9 mouse cellular contexts compared by ENCODE assay signal in the genomic region with DNA sequence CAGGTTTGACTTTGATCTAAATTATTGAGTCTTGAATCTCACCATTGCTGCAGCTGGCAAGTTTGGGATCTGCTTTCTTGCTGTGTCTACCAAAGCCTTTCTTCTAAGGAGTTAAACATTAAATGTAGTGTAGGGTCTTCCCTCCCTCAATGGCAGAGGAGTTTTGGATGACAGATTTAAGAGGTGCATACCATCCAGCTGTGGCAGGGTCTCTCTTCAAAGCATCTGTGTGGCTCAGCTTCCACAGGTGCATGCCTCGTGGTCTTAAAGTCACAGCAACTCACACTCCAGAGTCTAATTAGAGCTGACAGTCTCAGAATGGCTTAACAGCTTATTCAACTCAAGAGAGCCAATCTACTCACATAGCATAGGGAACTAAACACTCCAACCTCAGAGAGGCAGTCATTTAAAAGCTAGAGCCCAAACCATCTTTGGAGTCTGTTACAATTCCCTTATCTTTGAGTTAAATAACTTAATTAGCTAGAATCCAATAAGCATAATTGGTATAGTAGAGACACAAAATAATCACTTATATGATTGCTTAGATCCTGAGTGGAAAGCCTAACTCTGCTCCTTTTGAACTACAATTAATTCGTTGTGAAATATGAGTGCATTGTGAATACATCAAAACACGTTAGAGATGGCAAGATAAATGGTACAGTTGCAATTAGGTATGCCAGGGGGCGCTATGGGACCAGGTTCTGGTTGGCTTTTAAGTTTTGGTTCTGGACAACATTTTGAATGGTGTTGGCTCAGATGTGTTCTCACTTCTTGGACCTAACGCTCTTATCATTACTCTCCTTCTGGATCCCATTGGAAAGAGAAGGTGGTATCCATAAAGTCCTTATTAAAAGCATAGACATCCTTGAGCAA. TPM values are rescaled to one million over a fixed set of nuclear protein-coding genes. Genes with fewer than 3 reads are reported as not detected.
DNase-seq lines count a peak whose midpoint lies in the region; TF ChIP-seq lines count a peak whose summit lies in the region.
"Had no signal": no experiment of that assay in that cellular context is flagged by ENCODE, and none has a peak within 500 bp of the region (broad histone marks: within the 10 kb centered on the region; RNA-seq: fewer than 3 reads in every experiment).

No protein-coding gene starts in this region.

- H3K9ac ChIP-seq in MEL (ENCODE audit: control insufficient read depth, low read depth, low read length, poor library complexity, severe bottlenecking): no peak overlapping the region
- H3K9ac ChIP-seq: liver, embryonic 15.5 days had no signal

- peak; percentile 83 for TF ChIP-seq RAD21 in MEL (IDR thresholded peaks at IDR 0.05; ENCODE audit: low read depth, low read length)

- no peaks in the 10 kb centered on the region for H3K36me3 ChIP-seq in MEL (ENCODE audit: control insufficient read depth in 1 of 2, insufficient read depth in 2 of 2, low read length in 2 of 2)
- H3K36me3 ChIP-seq: liver, embryonic 15.5 days had no signal

- TF ChIP-seq CTCF in MEL (IDR thresholded peaks at IDR 0.05 in 2 of 3, conservative IDR thresholded peaks at IDR 0.05 in 1 of 3; ENCODE audit: control insufficient read depth in 1 of 3, insufficient read depth in 1 of 3, low read depth in 2 of 3, low read length in 3 of 3, poor library complexity in 1 of 3, severe bottlenecking in 1 of 3): peak; percentile 63 to 81 (median 71)

- no peak overlapping the region for H3K4me3 ChIP-seq in MEL (ENCODE audit: control insufficient read depth in 1 of 2, insufficient read depth in 1 of 2, low read depth in 2 of 2, low read length in 2 of 2)
- H3K4me3 ChIP-seq: liver, embryonic 15.5 days had no signal

- H3K27ac ChIP-seq in MEL (ENCODE audit: control insufficient read depth, low read depth, low read length): no peak overlapping the region
- H3K27ac ChIP-seq: liver, embryonic 15.5 days had no signal

- TF ChIP-seq EP300 in MEL (IDR thresholded peaks at IDR 0.05; ENCODE audit: low read depth in 1 of 2, low read length in 2 of 2): no peak

- DNase-seq in layer of hippocampus, adult 9-11 months: peak; percentile 13
- no peak for DNase-seq in layer of hippocampus, adult 9-10 months (ENCODE audit: low spot score)
- DNase-seq in MEL (ENCODE audit: low read depth, low spot score): peak; percentile 64
- peak; percentile 53 to 57 for DNase-seq in cerebellum, adult 18-20 months
- DNase-seq in heart, postnatal 36 days: peak; percentile 36 to 63
- DNase-seq in lung, postnatal 10 days: peak; percentile 63
- DNase-seq in thymus, postnatal 0 days (ENCODE audit: low spot score): peak; percentile 47
- no peak for DNase-seq in neural tube, embryonic 10.5 days (ENCODE audit: extremely low spot score, low spot score)

- no peak for TF ChIP-seq POLR2A in MEL (IDR thresholded peaks at IDR 0.05; ENCODE audit: control insufficient read depth in 1 of 2, insufficient read depth in 1 of 2, low read depth in 1 of 2, low read length in 2 of 2, poor library complexity in 1 of 2)

- no peaks in the 10 kb centered on the region for H3K79me2 ChIP-seq in MEL (ENCODE audit: control insufficient read depth, insufficient read depth, low read length, poor library complexity)

- no peaks in the 10 kb centered on the region for H3K9me3 ChIP-seq in MEL (replicated peaks; ENCODE audit: insufficient read depth, low read length)
- H3K9me3 ChIP-seq: liver, embryonic 15.5 days had no signal

- no peaks in the 10 kb centered on the region for H3K4me1 ChIP-seq in MEL (ENCODE audit: control insufficient read depth in 1 of 2, insufficient read depth in 2 of 2, low read length in 2 of 2)
- H3K4me1 ChIP-seq: liver, embryonic 15.5 days had no signal

- H3K27me3 ChIP-seq in MEL (ENCODE audit: control insufficient read depth in 1 of 2, insufficient read depth in 2 of 2, low read length in 2 of 2): peaks cover 3 to 5% of the 10 kb centered on the region in 2 experiments
- H3K27me3 ChIP-seq: liver, embryonic 15.5 days had no signal

- intact Hi-C loops in heart, postnatal 36 days (cut with DNase I): loop anchor here (5.0 kb wide), 1 partner anchor 252 kb away; no protein-coding TSS in a partner anchor

TF ChIP-seq in MEL, 35 proteins besides CTCF, POLR2A, EP300 and RAD21:
- TF ChIP-seq SIN3A (IDR thresholded peaks at IDR 0.05; ENCODE audit: low read length) (0 out of 2 replicates have a peak, but pooled peaks have one; percentile 35), UBTF (IDR thresholded peaks at IDR 0.05; ENCODE audit: borderline replicate concordance, insufficient read depth, low read depth, low read length) (no peak), JUND (IDR thresholded peaks at IDR 0.05; ENCODE audit: low read depth, low read length) (no peak), GATA1 (IDR thresholded peaks at IDR 0.05; ENCODE audit: low read depth, low read length) (peak; percentile 48; the same call in 1 of the 2 replicates), BHLHE40 (IDR thresholded peaks at IDR 0.05; ENCODE audit: borderline replicate concordance, low read depth, low read length) (no peak), ELF1 (IDR thresholded peaks at IDR 0.05; ENCODE audit: low read depth, low read length) (no peak), MYC (IDR thresholded peaks at IDR 0.05; ENCODE audit: low read depth, low read length) (peak; percentile 52; the same call in 1 of the 2 replicates), ETS1 (IDR thresholded peaks at IDR 0.05; ENCODE audit: low read depth, low read length) (no peak), USF1 (IDR thresholded peaks at IDR 0.05; ENCODE audit: low read depth, low read length) (no peak), USF2 (IDR thresholded peaks at IDR 0.05; ENCODE audit: borderline replicate concordance in 1 of 2, insufficient read depth in 1 of 2, low read depth in 1 of 2, low read length in 2 of 2) (no peak), RCOR1 (IDR thresholded peaks at IDR 0.05; ENCODE audit: low read depth, low read length) (no peak), POLR2AphosphoS5 (IDR thresholded peaks at IDR 0.05; ENCODE audit: borderline replicate concordance, low read depth, low read length) (no peak), E2F4 (IDR thresholded peaks at IDR 0.05; ENCODE audit: borderline replicate concordance, low read depth, low read length) (no peak), NELFE (IDR thresholded peaks at IDR 0.05; ENCODE audit: low read depth, low read length) (no peak), TBP (IDR thresholded peaks at IDR 0.05; ENCODE audit: low read depth, low read length) (no peak), TAL1 (IDR thresholded peaks at IDR 0.05; ENCODE audit: low read length) (no peak), TCF12 (IDR thresholded peaks at IDR 0.05; ENCODE audit: low read depth, low read length) (no peak), SMC3 (IDR thresholded peaks at IDR 0.05; ENCODE audit: low read depth, low read length) (peak; percentile 89), ZC3H11A (IDR thresholded peaks at IDR 0.05; ENCODE audit: low read depth, low read length) (peak; percentile 84), MAFK (IDR thresholded peaks at IDR 0.05; ENCODE audit: borderline replicate concordance, low read depth, low read length) (no peak), MAZ (IDR thresholded peaks at IDR 0.05; ENCODE audit: low read depth, low read length) (no peak), ZNF384 (IDR thresholded peaks at IDR 0.05; ENCODE audit: low read depth, low read length) (no peak), NRF1 (IDR thresholded peaks at IDR 0.05; ENCODE audit: insufficient read depth, low read depth, low read length, poor library complexity, severe bottlenecking) (no peak), ZKSCAN1 (IDR thresholded peaks at IDR 0.05; ENCODE audit: low read depth, low read length) (no peak), POLR2AphosphoS2 (IDR thresholded peaks at IDR 0.05; ENCODE audit: low read length) (no peak), MYB (IDR thresholded peaks at IDR 0.05; ENCODE audit: low read depth, low read length) (no peak), ZMIZ1 (IDR thresholded peaks at IDR 0.05; ENCODE audit: low read depth, low read length) (no peak)

RNA-seq across cellular contexts. Expression of a gene that starts 57.5 kb away (rescaled TPM):
- total RNA-seq in MEL (2012; rRNA removed): 40.4 and 48.2 TPM in 2 replicates
- 10 to 100 TPM in 1 of 2 experiments, not detected in 1; 58.4 TPM for polyA plus RNA-seq in MEL (2012; ENCODE audit: insufficient read depth in 1 of 2, insufficient read length in 2 of 2, low read depth in 1 of 2, low replicate concordance in 2 of 2, missing spikeins in 1 of 2)
- 10 to 100 TPM; 66.7 to 71.1 TPM for total RNA-seq in heart, postnatal 36 days (2021)
- 78.7 and 84.7 TPM in 2 replicates for polyA plus RNA-seq in thymus, postnatal 0 days (2015; fragmentation: Nextera tagmentation; extraction: Ambion mirVana)

Comparison
In these comparisons a context has a peak if more than half of its experiments do, and no peak if none do; other contexts are left out.
1. DNase-seq: peak in layer of hippocampus, adult 9-11 months (single experiment), MEL (single experiment), cerebellum, adult 18-20 months (2 of 2), heart, postnatal 36 days (2 of 2), lung, postnatal 10 days (single experiment) and thymus, postnatal 0 days (single experiment); none in layer of hippocampus, adult 9-10 months (single experiment) and neural tube, embryonic 10.5 days (single experiment).